In genomic region chr19:58131896-58132295, GRCm38 (mm10) we compare ENCODE assay signal across 14 mouse cellular contexts.
"Had no signal": no experiment of that assay in that cellular context is flagged by ENCODE, and none has a peak within 500 bp of the region (broad histone marks: within the 10 kb centered on the region; RNA-seq: fewer than 3 reads in every experiment).

No protein-coding gene starts in this region.

- H3K36me3 ChIP-seq: liver, embryonic 13.5 days had no signal

- ATAC-seq: intestine, embryonic 16.5 days; midbrain, embryonic 15.5 days had no signal

- DNase-seq: kidney, adult 18-20 months; kidney, adult 9 months; kidney, postnatal 14 days; kidney, postnatal 4 days; liver, embryonic 13.5 days; lung, embryonic 14.5 days; lung, postnatal 10 days; thymus, adult 18-20 months; thymus, postnatal 36 days had no signal

- H3K4me2 ChIP-seq: liver, embryonic 13.5 days; lung, embryonic 14.5 days; midbrain, embryonic 12.5 days; midbrain, embryonic 15.5 days had no signal

- H3K4me3 ChIP-seq: left cerebral cortex, adult 2 months; liver, embryonic 13.5 days; midbrain, embryonic 12.5 days; midbrain, embryonic 15.5 days had no signal

- H3K27me3 ChIP-seq: liver, embryonic 13.5 days; midbrain, embryonic 12.5 days; midbrain, embryonic 15.5 days had no signal

- H3K9ac ChIP-seq: liver, embryonic 13.5 days; lung, embryonic 14.5 days; midbrain, embryonic 12.5 days; midbrain, embryonic 15.5 days had no signal

- H3K27ac ChIP-seq: left cerebral cortex, adult 2 months; liver, embryonic 13.5 days; macrophage; midbrain, embryonic 12.5 days; midbrain, embryonic 15.5 days had no signal

- H3K4me1 ChIP-seq: liver, embryonic 13.5 days; midbrain, embryonic 12.5 days; midbrain, embryonic 15.5 days had no signal

- H3K9me3 ChIP-seq: liver, embryonic 13.5 days; midbrain, embryonic 12.5 days; midbrain, embryonic 15.5 days had no signal
